Mouse (Mus musculus) neural tube, embryonic 11.5 days (tissue): Measurements from ENCODE around the gene Arhgef40. TPM values are rescaled to one million over a fixed set of nuclear protein-coding genes. Genes with fewer than 3 reads are reported as not detected.
"Not testable (repeated sequence)": the region's sequence is repeated elsewhere in the genome, so short reads cannot be mapped to it uniquely, and the experiment has no call there.

Experiments used
- ATAC-seq: fragments of 200-750 bp; cut with Nextera tagmentation; 2 replicates; pipeline ENCODE4 v1.8.0; 2017; ENCODE audit warnings: moderate number of reproducible peaks, mild to moderate bottlenecking, moderate TSS enrichment, moderate library complexity; ENCODE audit not compliant: insufficient read depth, low FRiP score, low TSS enrichment
- DNase-seq: peaks from one replicate; pipeline ENCODE4 v3.0.0-alpha.2; 2015; ENCODE audit warnings: low spot score
- H3K27ac ChIP-seq: fragments of 300-500 bp; sonication (generic); 2 replicates; pipeline ENCODE4 v1.5.1; 2014; ENCODE audit warnings: low read depth, mild to moderate bottlenecking, low read length
- H3K27me3 ChIP-seq: fragments of 300-500 bp; sonication (generic); 2 replicates; pipeline ENCODE4 v1.6.1; 2014; ENCODE audit warnings: mild to moderate bottlenecking, low read length, mixed read lengths; ENCODE audit not compliant: control insufficient read depth, insufficient read depth
- H3K36me3 ChIP-seq: fragments of 300-500 bp; sonication (generic); 2 replicates; pipeline ENCODE4 v1.6.1; 2014; ENCODE audit warnings: mild to moderate bottlenecking, low read length, moderate library complexity, mixed read lengths; ENCODE audit not compliant: control insufficient read depth, insufficient read depth
- H3K4me1 ChIP-seq: fragments of 300-500 bp; sonication (generic); 2 replicates; pipeline ENCODE4 v1.6.1; 2014; ENCODE audit warnings: low read length, mixed read lengths; ENCODE audit not compliant: control insufficient read depth, insufficient read depth
- H3K4me2 ChIP-seq: fragments of 300-500 bp; sonication (generic); 2 replicates; pipeline ENCODE4 v1.6.1; 2014; ENCODE audit warnings: low read depth, mild to moderate bottlenecking, moderate library complexity
- H3K4me3 ChIP-seq: fragments of 300-500 bp; sonication (generic); 2 replicates; pipeline ENCODE4 v1.5.1; 2014; ENCODE audit warnings: low read depth, low read length
- H3K9ac ChIP-seq: fragments of 300-500 bp; sonication (generic); 2 replicates; pipeline ENCODE4 v1.6.1; 2014; ENCODE audit warnings: mild to moderate bottlenecking, low read length
- H3K9me3 ChIP-seq: fragments of 300-500 bp; sonication (generic); 2 replicates; pipeline ENCODE4 v1.6.1; 2016; ENCODE audit warnings: low read length; ENCODE audit not compliant: control insufficient read depth
- WGBS: fragments of 180-500 bp; shearing (Covaris S2); extraction: QIAGEN DNeasy Blood & Tissue Kit; methylation state at CpG from one replicate; pipeline ENCODE4 v1.1.7; 2014; 5-methylcytosine and 5-hydroxymethylcytosine counted together
- polyA plus RNA-seq: library from polyadenylated mRNA; unstranded; fragments of >200 nt; fragmentation: Nextera tagmentation; extraction: Ambion mirVana; gene quantifications from 2 replicates; pipeline ENCODE4 v1.2.1, GENCODE M21; 2014

Arhgef40 gene
- polyA plus RNA-seq, 1 experiment from 2014 or later: 77.2 TPM

GRCm38 (mm10) chr14:52026342-52026741 is 41.8 kb downstream of the Arhgef40 start:
- Histone ChIP-seq H3K9ac (no peak overlapping the region), H3K27ac (no peak overlapping the region), H3K36me3 (no peaks in the 10 kb centered on the region), H3K4me1 (peaks cover 11% of the 10 kb centered on the region; the same call in 1 of the 2 replicates), H3K9me3 (no peaks in the 10 kb centered on the region), H3K27me3 (no peaks in the 10 kb centered on the region), H3K4me2 (no peak overlapping the region), H3K4me3 (no peak overlapping the region)
- WGBS: 92% methylated on average over 4 of the region's 4 CpGs
- DNase-seq (no peak), ATAC-seq (no peak)

GRCm38 (mm10) chr14:52035926-52036325 is 51.4 kb downstream of the Arhgef40 start:
- H3K4me2 ChIP-seq: no peak overlapping the region
- H3K4me3 ChIP-seq: no peak overlapping the region
- H3K36me3 ChIP-seq: no peaks in the 10 kb centered on the region
- H3K9me3 ChIP-seq: no peaks in the 10 kb centered on the region
- 92% methylated on average over 6 of the region's 6 CpGs for WGBS
- H3K27me3 ChIP-seq: no peaks in the 10 kb centered on the region
- ATAC-seq (no peak), DNase-seq (no peak)
- H3K9ac ChIP-seq: no peak overlapping the region
- H3K27ac ChIP-seq: no peak overlapping the region
- no peaks in the 10 kb centered on the region for H3K4me1 ChIP-seq

GRCm38 (mm10) chr14:52039332-52039731 is 54.8 kb downstream of the Arhgef40 start:
- no peak for ATAC-seq
- H3K27ac ChIP-seq: no peak overlapping the region
- H3K27me3 ChIP-seq: no peaks in the 10 kb centered on the region
- H3K9ac ChIP-seq: no peak overlapping the region
- no peaks in the 10 kb centered on the region for H3K4me1 ChIP-seq
- no peak overlapping the region for H3K4me3 ChIP-seq
- H3K4me2 ChIP-seq: no peak overlapping the region
- H3K9me3 ChIP-seq: no peaks in the 10 kb centered on the region
- no peaks in the 10 kb centered on the region for H3K36me3 ChIP-seq
- no peak for DNase-seq
- 89% methylated on average over 5 of the region's 5 CpGs for WGBS

GRCm38 (mm10) chr14:52042359-52042758 is 57.8 kb downstream of the Arhgef40 start, which contains the start of gene Olfr221:
Olfr221 (minus strand) TSS chr14:52042459.
- not testable (repeated sequence) for H3K27ac ChIP-seq, ATAC-seq, H3K4me3 ChIP-seq, H3K9me3 ChIP-seq, DNase-seq, H3K4me2 ChIP-seq, H3K27me3 ChIP-seq, H3K9ac ChIP-seq, H3K36me3 ChIP-seq, H3K4me1 ChIP-seq
- WGBS: 74% methylated on average over 3 of the region's 3 CpGs

- H3K9me3 ChIP-seq: no peaks in the 10 kb centered on the region
- no peaks in the 10 kb centered on the region for H3K36me3 ChIP-seq
- no peaks in the 10 kb centered on the region for H3K4me1 ChIP-seq
- H3K9ac ChIP-seq: no peak overlapping the region
- no peaks in the 10 kb centered on the region for H3K27me3 ChIP-seq
- ATAC-seq (no peak), DNase-seq (no peak)
- no peak overlapping the region for H3K27ac ChIP-seq
- 81% methylated on average over 6 of the region's 6 CpGs for WGBS
- H3K4me2 ChIP-seq: no peak overlapping the region
- no peak overlapping the region for H3K4me3 ChIP-seq
Observed at GRCm38 (mm10) chr14:52043446-52043845, 58.9 kb downstream of the Arhgef40 start.

- Histone ChIP-seq H3K4me1 (no peaks in the 10 kb centered on the region), H3K9ac (no peak overlapping the region), H3K4me3 (no peak overlapping the region), H3K9me3 (no peaks in the 10 kb centered on the region), H3K27me3 (no peaks in the 10 kb centered on the region), H3K4me2 (no peak overlapping the region), H3K36me3 (no peaks in the 10 kb centered on the region), H3K27ac (no peak overlapping the region)
- 0 out of 2 replicates have a peak, but pooled peaks have one; percentile 60 for ATAC-seq
- WGBS: 8% methylated on average over 8 of the region's 8 CpGs
- DNase-seq: peak; percentile 54
Observed at GRCm38 (mm10) chr14:52044901-52045678, 60.6 kb downstream of the Arhgef40 start.

- Histone ChIP-seq H3K9me3 (no peaks in the 10 kb centered on the region), H3K4me1 (no peaks in the 10 kb centered on the region), H3K27me3 (no peaks in the 10 kb centered on the region), H3K9ac (no peak overlapping the region), H3K27ac (no peak overlapping the region), H3K4me2 (no peak overlapping the region), H3K36me3 (no peaks in the 10 kb centered on the region), H3K4me3 (no peak overlapping the region)
- DNase-seq (no peak), ATAC-seq (no peak)
- 75% methylated on average over 9 of the region's 9 CpGs for WGBS
Observed at GRCm38 (mm10) chr14:52045966-52046565, 61.5 kb downstream of the Arhgef40 start.

- not testable (repeated sequence) for H3K9ac ChIP-seq, H3K4me2 ChIP-seq, H3K9me3 ChIP-seq, H3K4me3 ChIP-seq, H3K36me3 ChIP-seq, ATAC-seq, H3K27ac ChIP-seq, DNase-seq, H3K27me3 ChIP-seq, H3K4me1 ChIP-seq
- WGBS: 90% methylated on average over 3 of the region's 3 CpGs
Observed at GRCm38 (mm10) chr14:52052720-52053119, 68.2 kb downstream of the Arhgef40 start.
